Mouse (Mus musculus): ENCODE results near the gene Tnfrsf9.

DNA sequence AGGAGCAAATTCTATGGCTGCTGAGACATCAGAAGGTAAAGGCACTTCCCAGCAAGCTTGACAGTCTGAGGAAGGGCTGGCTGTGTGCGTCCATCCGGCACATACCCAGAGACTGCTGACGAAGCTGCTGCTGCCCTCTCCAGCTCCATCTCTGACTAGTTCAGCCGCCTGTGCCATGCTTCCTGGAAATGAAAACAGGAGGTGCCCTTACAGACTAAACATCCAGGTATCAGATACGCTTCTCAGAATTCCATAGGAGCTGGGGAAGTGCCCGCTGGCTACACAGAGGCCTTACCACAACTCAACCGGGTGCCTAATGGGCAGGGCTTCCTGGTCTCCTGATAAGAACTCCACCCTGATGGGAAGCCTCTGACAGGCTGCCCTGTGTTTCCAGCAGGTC, 44.2 kb downstream of the Tnfrsf9 start:
- TF ChIP-seq GATA1 (IDR thresholded peaks at IDR 0.05; ENCODE audit: borderline replicate concordance, low read length) (no peak), FLI1 (IDR thresholded peaks at IDR 0.05; ENCODE audit: low read length) (no peak)
